Mouse (Mus musculus) intestine, embryonic 14.5 days (tissue): ENCODE data around the gene Xpo6. TPM values are rescaled to one million over a fixed set of nuclear protein-coding genes. Genes with fewer than 3 reads are reported as not detected.

Experiments
- ATAC-seq: fragments of 200-750 bp; cut with Nextera tagmentation; replicated peaks from 2 replicates; pipeline ENCODE4 v1.8.0; 2017; ENCODE audit warnings: low read depth, moderate number of reproducible peaks, moderate TSS enrichment, moderate library complexity; ENCODE audit not compliant: low FRiP score, low TSS enrichment
- DNase-seq: peaks from one replicate; pipeline ENCODE4 v3.0.0-alpha.2; 2018; ENCODE audit warnings: low spot score
- H3K27ac ChIP-seq: fragments of 300-500 bp; sonication (generic); 2 replicates; pipeline ENCODE4 v1.5.1; 2014; ENCODE audit warnings: low read depth, mild to moderate bottlenecking, control low read depth
- H3K27me3 ChIP-seq: fragments of 300-500 bp; sonication (generic); replicated peaks from 2 replicates; pipeline ENCODE4 v1.6.1; 2014; ENCODE audit warnings: low read length, control low read depth; ENCODE audit not compliant: control insufficient read depth, insufficient read depth
- H3K36me3 ChIP-seq: fragments of 300-500 bp; sonication (generic); 2 replicates; pipeline ENCODE4 v1.6.1; 2014; ENCODE audit warnings: low read length, control low read depth; ENCODE audit not compliant: control insufficient read depth, insufficient read depth
- H3K4me1 ChIP-seq: fragments of 300-500 bp; sonication (generic); replicated peaks from 2 replicates; pipeline ENCODE4 v1.6.1; 2014; ENCODE audit warnings: low read length, control low read depth, mixed read lengths; ENCODE audit not compliant: control insufficient read depth, insufficient read depth
- H3K4me2 ChIP-seq: fragments of 300-500 bp; sonication (generic); 2 replicates; pipeline ENCODE4 v1.6.1; 2014; ENCODE audit warnings: low read length
- H3K4me3 ChIP-seq: fragments of 300-500 bp; sonication (generic); 2 replicates; pipeline ENCODE4 v1.5.1; 2014; ENCODE audit warnings: low read depth, low read length, control low read depth, mixed read lengths
- H3K9ac ChIP-seq: fragments of 300-500 bp; sonication (generic); 2 replicates; pipeline ENCODE4 v1.6.1; 2014; ENCODE audit warnings: mild to moderate bottlenecking, low read length
- H3K9me3 ChIP-seq: fragments of 300-500 bp; sonication (generic); 2 replicates; pipeline ENCODE4 v1.6.1; 2016; ENCODE audit warnings: low read length, control low read depth; ENCODE audit not compliant: control insufficient read depth
- WGBS: fragments of 180-500 bp; shearing (Covaris S2); extraction: QIAGEN DNeasy Blood & Tissue Kit; methylation state at CpG from one replicate; pipeline ENCODE4 v1.1.7; 2014; 5-methylcytosine and 5-hydroxymethylcytosine counted together
- polyA plus RNA-seq: library from polyadenylated mRNA; unstranded; fragments of >200 nt; fragmentation: Nextera tagmentation; extraction: Ambion mirVana; gene quantifications from 2 replicates; pipeline ENCODE4 v1.2.1, GENCODE M21; 2014

The Xpo6 gene
- polyA plus RNA-seq, 1 experiment from 2014 or later, result 67.7 TPM

DNA sequence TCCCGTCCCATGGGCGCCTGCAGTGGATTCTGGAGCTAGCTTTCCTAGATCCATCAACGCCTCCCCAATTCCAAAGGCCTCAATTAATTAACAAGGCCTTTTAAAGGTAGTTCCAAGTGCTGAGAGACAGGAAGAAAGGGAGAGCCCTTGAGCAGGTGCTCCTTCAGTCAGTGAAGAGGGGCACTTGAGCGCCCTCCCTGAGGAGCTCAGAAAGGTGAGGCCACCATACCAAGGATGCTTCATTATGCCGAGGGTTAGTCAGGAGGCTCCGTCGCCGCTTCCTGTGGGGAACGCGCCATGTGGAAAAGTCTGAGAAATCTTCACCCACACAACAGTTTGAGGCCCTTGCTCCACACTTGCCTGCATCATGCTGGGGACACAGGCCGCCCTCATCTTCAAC lies 99.9 kb downstream of the Xpo6 start:
- Histone ChIP-seq H3K4me2 (no peak overlapping the region), H3K27ac (no peak overlapping the region), H3K9ac (no peak overlapping the region), H3K9me3 (no peaks in the 10 kb centered on the region), H3K4me3 (no peak overlapping the region), H3K36me3 (peaks cover 61% of the 10 kb centered on the region), H3K27me3 (no peaks in the 10 kb centered on the region), H3K4me1 (no peaks in the 10 kb centered on the region)
- 94% methylated on average over 11 of the region's 11 CpGs for WGBS
- ATAC-seq, result no peak
- DNase-seq, result peak; percentile 48

GRCm38 (mm10) chr7:126099835-126100234 lies 100.5 kb downstream of the Xpo6 start:
- peaks cover 55% of the 10 kb centered on the region for H3K36me3 ChIP-seq
- H3K9me3 ChIP-seq, result no peaks in the 10 kb centered on the region
- H3K4me1 ChIP-seq, result no peaks in the 10 kb centered on the region
- 87% methylated on average over 2 of the region's 2 CpGs for WGBS
- H3K27me3 ChIP-seq, result no peaks in the 10 kb centered on the region
- DNase-seq (peak; percentile 45), ATAC-seq (no peak)
- H3K4me3 ChIP-seq, result no peak overlapping the region
- no peak overlapping the region for H3K27ac ChIP-seq
- no peak overlapping the region for H3K4me2 ChIP-seq
- H3K9ac ChIP-seq, result no peak overlapping the region

- Histone ChIP-seq H3K4me2 (no peak overlapping the region), H3K4me1 (no peaks in the 10 kb centered on the region), H3K9me3 (no peaks in the 10 kb centered on the region), H3K36me3 (peaks cover 49% of the 10 kb centered on the region), H3K9ac (no peak overlapping the region), H3K27me3 (no peaks in the 10 kb centered on the region), H3K4me3 (no peak overlapping the region), H3K27ac (no peak overlapping the region)
- no peak for ATAC-seq
- no peak for DNase-seq
- 93% methylated on average over 7 of the region's 7 CpGs for whole genome bisulfite sequencing
Observed at GRCm38 (mm10) chr7:126099163-126099775, 101.0 kb downstream of the Xpo6 start.

DNA sequence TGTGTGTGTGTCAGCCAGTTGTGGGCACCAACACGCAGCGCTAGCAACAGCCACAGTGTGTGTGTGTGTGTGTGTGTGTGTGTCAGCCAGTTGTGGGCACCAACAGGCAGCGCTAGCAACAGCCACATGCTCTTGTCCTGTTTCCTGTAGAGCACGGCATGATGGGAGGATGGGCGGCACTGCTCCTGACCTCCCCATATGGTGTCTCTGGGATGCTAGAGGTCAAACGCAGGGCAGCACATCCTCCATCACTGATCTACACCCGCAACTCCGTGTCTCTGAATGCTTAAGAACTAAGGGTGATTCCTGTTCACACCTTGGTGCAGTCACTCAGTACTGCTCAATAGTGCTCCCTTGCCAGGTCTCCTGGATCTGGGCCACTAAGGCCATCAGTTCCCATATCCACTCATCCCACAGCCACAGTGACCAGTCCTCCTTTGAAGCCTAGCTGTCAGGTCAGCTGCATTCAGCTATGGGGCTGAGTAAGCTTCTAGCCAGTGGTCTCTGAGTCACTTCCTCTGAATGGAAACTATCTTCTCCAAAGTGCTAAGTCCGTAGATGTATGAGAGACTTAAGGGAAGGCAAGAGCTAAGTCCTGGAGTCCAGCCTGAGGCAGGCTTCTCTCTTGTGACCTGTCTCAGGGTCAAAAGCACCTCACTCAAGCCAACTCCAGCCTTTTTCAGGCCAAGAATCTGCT lies 102.9 kb downstream of the Xpo6 start:
- Histone ChIP-seq H3K27ac (no peak overlapping the region), H3K4me2 (no peak overlapping the region), H3K9me3 (no peaks in the 10 kb centered on the region), H3K9ac (no peak overlapping the region), H3K36me3 (peaks cover 33% of the 10 kb centered on the region), H3K4me1 (no peaks in the 10 kb centered on the region), H3K27me3 (no peaks in the 10 kb centered on the region), H3K4me3 (no peak overlapping the region)
- ATAC-seq, result no peak
- DNase-seq, result no peak
- 65% methylated on average over 7 of the region's 9 CpGs for WGBS

GRCm38 (mm10) chr7:126096596-126096995 lies 103.7 kb downstream of the Xpo6 start:
- ATAC-seq, result no peak
- Histone ChIP-seq H3K4me3 (no peak overlapping the region), H3K4me2 (no peak overlapping the region), H3K27me3 (no peaks in the 10 kb centered on the region), H3K9ac (no peak overlapping the region), H3K36me3 (peaks cover 25% of the 10 kb centered on the region), H3K27ac (no peak overlapping the region), H3K9me3 (no peaks in the 10 kb centered on the region), H3K4me1 (no peaks in the 10 kb centered on the region)
- 82% methylated on average over 5 of the region's 5 CpGs for WGBS
- DNase-seq, result no peak

DNA sequence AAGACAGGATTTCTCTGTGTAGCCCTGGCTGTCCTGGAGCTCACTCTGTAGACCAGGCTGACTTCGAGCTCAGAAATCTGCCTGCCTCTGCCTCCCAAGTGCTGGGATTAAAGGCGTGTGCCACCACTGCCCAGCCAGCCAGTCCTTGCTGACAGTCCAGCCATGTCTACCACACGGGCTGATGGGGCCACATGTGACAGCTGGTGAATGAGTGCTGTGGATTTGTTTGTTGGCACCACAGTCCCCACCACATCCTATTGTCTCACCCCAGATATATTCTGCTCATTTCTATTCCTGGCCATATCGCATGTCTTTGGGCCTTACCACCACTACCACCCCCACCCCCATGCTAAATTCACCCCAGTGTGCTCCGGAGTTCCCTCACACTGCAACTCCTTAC lies 105.6 kb downstream of the Xpo6 start:
- H3K4me1 ChIP-seq, result no peaks in the 10 kb centered on the region
- H3K36me3 ChIP-seq, result peaks cover 9% of the 10 kb centered on the region
- H3K9ac ChIP-seq, result no peak overlapping the region
- peaks cover 9% of the 10 kb centered on the region for H3K9me3 ChIP-seq
- DNase-seq, result no peak
- no peak overlapping the region for H3K27ac ChIP-seq
- H3K4me2 ChIP-seq, result no peak overlapping the region
- no peak for ATAC-seq
- no peak overlapping the region for H3K4me3 ChIP-seq
- 89% methylated on average over 5 of the region's 5 CpGs for WGBS
- H3K27me3 ChIP-seq, result no peaks in the 10 kb centered on the region

GRCm38 (mm10) chr7:126093162-126093561 lies 107.1 kb downstream of the Xpo6 start:
- H3K36me3 ChIP-seq, result peaks cover 5% of the 10 kb centered on the region; the same call in 1 of the 2 replicates
- H3K4me3 ChIP-seq, result no peak overlapping the region
- DNase-seq (no peak), ATAC-seq (no peak)
- no peak overlapping the region for H3K4me2 ChIP-seq
- H3K9me3 ChIP-seq, result peaks cover 9% of the 10 kb centered on the region
- no peak overlapping the region for H3K27ac ChIP-seq
- WGBS, result 44% methylated on average over 3 of the region's 3 CpGs
- H3K9ac ChIP-seq, result no peak overlapping the region
- H3K4me1 ChIP-seq, result no peaks in the 10 kb centered on the region
- no peaks in the 10 kb centered on the region for H3K27me3 ChIP-seq

- Histone ChIP-seq H3K27me3 (no peaks in the 10 kb centered on the region), H3K9me3 (peaks cover 9% of the 10 kb centered on the region), H3K9ac (no peak overlapping the region), H3K36me3 (no peaks in the 10 kb centered on the region), H3K27ac (no peak overlapping the region), H3K4me1 (peaks cover 6% of the 10 kb centered on the region; the same call in 1 of the 2 replicates), H3K4me2 (no peak overlapping the region), H3K4me3 (no peak overlapping the region)
- DNase-seq (no peak), ATAC-seq (no peak)
- 12% methylated on average over 6 of the region's 6 CpGs for WGBS
Observed at GRCm38 (mm10) chr7:126089782-126090181, 110.5 kb downstream of the Xpo6 start.

DNA sequence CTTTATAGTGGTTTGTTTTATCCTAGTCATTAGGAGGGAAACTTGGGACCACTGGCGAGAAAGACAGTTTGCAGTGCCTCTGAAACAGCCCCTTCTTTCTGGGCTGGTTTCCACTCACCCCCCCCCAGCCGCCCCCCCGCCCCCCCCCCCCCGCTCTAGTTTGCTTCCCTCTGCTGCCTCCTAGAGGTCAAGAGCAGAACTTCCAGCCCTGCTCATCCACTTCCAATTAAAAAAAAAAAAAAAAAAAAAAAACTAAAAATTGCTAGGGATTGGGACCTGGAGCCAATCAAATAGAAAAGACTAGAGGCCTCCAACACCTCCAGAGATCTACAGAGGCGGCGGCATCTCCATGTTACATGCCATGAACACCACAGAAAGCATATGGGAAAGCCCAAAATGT lies 112.1 kb downstream of the Xpo6 start:
- Histone ChIP-seq H3K36me3 (no peaks in the 10 kb centered on the region), H3K9me3 (peaks cover 9% of the 10 kb centered on the region), H3K4me3 (no peak overlapping the region), H3K27ac (no peak overlapping the region), H3K4me1 (peaks cover 6% of the 10 kb centered on the region; the same call in 1 of the 2 replicates), H3K9ac (no peak overlapping the region), H3K4me2 (no peak overlapping the region), H3K27me3 (peaks cover 13% of the 10 kb centered on the region)
- 9% methylated on average over 6 of the region's 6 CpGs for WGBS
- ATAC-seq (no peak), DNase-seq (no peak)
